Mouse (Mus musculus) heart, embryonic 10.5 days (tissue): ENCODE measurements around the gene Rgs6. TPM values are rescaled to one million over a fixed set of nuclear protein-coding genes. Genes with fewer than 3 reads are reported as not detected.
A peak's percentile ranks its signal among the peaks of the same experiment; 100 is the strongest.

ENCODE experiments used
- DNase-seq: peaks from one replicate; pipeline ENCODE4 v3.0.0-alpha.2; 2017; ENCODE audit warnings: low spot score
- H3K27ac ChIP-seq: fragments of 300-500 bp; sonication (generic); 2 replicates; pipeline ENCODE4 v1.5.1; 2016; ENCODE audit warnings: mild to moderate bottlenecking
- H3K27me3 ChIP-seq: fragments of 300-500 bp; sonication (generic); 2 replicates; pipeline ENCODE4 v1.6.1; 2016; ENCODE audit warnings: mild to moderate bottlenecking; ENCODE audit not compliant: poor library complexity, insufficient read depth, severe bottlenecking
- H3K36me3 ChIP-seq: fragments of 300-500 bp; sonication (generic); 2 replicates; pipeline ENCODE4 v1.6.1; 2016; ENCODE audit warnings: mild to moderate bottlenecking, moderate library complexity
- H3K4me1 ChIP-seq: fragments of 300-500 bp; sonication (generic); 2 replicates; pipeline ENCODE4 v1.6.1; 2016; ENCODE audit warnings: mild to moderate bottlenecking
- H3K4me3 ChIP-seq: fragments of 300-500 bp; sonication (generic); 2 replicates; pipeline ENCODE4 v1.5.1; 2016; ENCODE audit warnings: mild to moderate bottlenecking, moderate library complexity
- H3K9me3 ChIP-seq: fragments of 300-500 bp; sonication (generic); 2 replicates; pipeline ENCODE4 v1.6.1; 2016; ENCODE audit warnings: mild to moderate bottlenecking, moderate library complexity
- WGBS: fragments of 180-500 bp; shearing (Covaris S2); methylation state at CpG from one replicate; pipeline ENCODE4 v1.1.7; 2016; 5-methylcytosine and 5-hydroxymethylcytosine counted together
- polyA plus RNA-seq: library from polyadenylated mRNA; unstranded; fragments of >200 nt; fragmentation: Nextera tagmentation; extraction: Ambion mirVana; gene quantifications from 2 replicates; pipeline ENCODE4 v1.2.1, GENCODE M21; 2016

Gene Rgs6
- polyA plus RNA-seq, 1 experiment from 2014 or later = 8.3 TPM

GRCm38 (mm10) chr12:82781414-82781813 is 193.3 kb downstream of the Rgs6 start:
- Histone ChIP-seq H3K9me3 (no peaks in the 10 kb centered on the region), H3K4me1 (no peaks in the 10 kb centered on the region), H3K4me3 (no peak overlapping the region), H3K27me3 (no peaks in the 10 kb centered on the region), H3K27ac (no peak overlapping the region), H3K36me3 (no peaks in the 10 kb centered on the region)
- 83% methylated on average over 5 of the region's 5 CpGs for WGBS
- no peak for DNase-seq

GRCm38 (mm10) chr12:82792122-82792521 is 204.0 kb downstream of the Rgs6 start:
- Histone ChIP-seq H3K27ac (no peak overlapping the region), H3K9me3 (no peaks in the 10 kb centered on the region), H3K4me1 (no peaks in the 10 kb centered on the region), H3K4me3 (no peak overlapping the region), H3K27me3 (no peaks in the 10 kb centered on the region), H3K36me3 (no peaks in the 10 kb centered on the region)
- DNase-seq = no peak
- WGBS = 78% methylated on average over 3 of the region's 3 CpGs

GRCm38 (mm10) chr12:82799892-82800291 is 211.8 kb downstream of the Rgs6 start:
- H3K36me3 ChIP-seq = no peaks in the 10 kb centered on the region
- no peaks in the 10 kb centered on the region for H3K9me3 ChIP-seq
- WGBS = 77% methylated on average over 6 of the region's 6 CpGs
- H3K27me3 ChIP-seq = no peaks in the 10 kb centered on the region
- H3K4me3 ChIP-seq = no peak overlapping the region
- DNase-seq = no peak
- no peaks in the 10 kb centered on the region for H3K4me1 ChIP-seq
- H3K27ac ChIP-seq = no peak overlapping the region

GRCm38 (mm10) chr12:82801736-82802135 is 213.6 kb downstream of the Rgs6 start:
- no peaks in the 10 kb centered on the region for H3K27me3 ChIP-seq
- no peak overlapping the region for H3K27ac ChIP-seq
- no peaks in the 10 kb centered on the region for H3K36me3 ChIP-seq
- H3K9me3 ChIP-seq = no peaks in the 10 kb centered on the region
- H3K4me3 ChIP-seq = no peak overlapping the region
- DNase-seq = no peak
- WGBS = 86% methylated on average over 6 of the region's 6 CpGs
- H3K4me1 ChIP-seq = no peaks in the 10 kb centered on the region

GRCm38 (mm10) chr12:82802711-82803110 is 214.6 kb downstream of the Rgs6 start:
- Histone ChIP-seq H3K9me3 (no peaks in the 10 kb centered on the region), H3K27me3 (no peaks in the 10 kb centered on the region)
- 85% methylated on average over 5 of the region's 5 CpGs for WGBS

GRCm38 (mm10) chr12:82805167-82805566 is 217.1 kb downstream of the Rgs6 start:
- WGBS = 92% methylated on average over 4 of the region's 4 CpGs
- no peak for DNase-seq
- H3K4me3 ChIP-seq = no peak overlapping the region
- no peaks in the 10 kb centered on the region for H3K4me1 ChIP-seq
- no peaks in the 10 kb centered on the region for H3K9me3 ChIP-seq
- H3K27ac ChIP-seq = no peak overlapping the region
- H3K27me3 ChIP-seq = no peaks in the 10 kb centered on the region
- H3K36me3 ChIP-seq = no peaks in the 10 kb centered on the region

More at GRCm38 (mm10) chr12:82802711-82803110, 214.6 kb downstream of the Rgs6 start:
- H3K27ac ChIP-seq = no peak overlapping the region
- DNase-seq = no peak
- H3K4me3 ChIP-seq = no peak overlapping the region
- H3K4me1 ChIP-seq = no peaks in the 10 kb centered on the region
- no peaks in the 10 kb centered on the region for H3K36me3 ChIP-seq

GRCm38 (mm10) chr12:82810631-82811030 is 222.5 kb downstream of the Rgs6 start:
- H3K27me3 ChIP-seq = no peaks in the 10 kb centered on the region
- H3K4me3 ChIP-seq = no peak overlapping the region
- no peak overlapping the region for H3K27ac ChIP-seq
- 91% methylated on average over 3 of the region's 3 CpGs for WGBS
- no peaks in the 10 kb centered on the region for H3K36me3 ChIP-seq
- no peak for DNase-seq
- no peaks in the 10 kb centered on the region for H3K9me3 ChIP-seq
- H3K4me1 ChIP-seq = peaks cover 9% of the 10 kb centered on the region; the same call in 1 of the 2 replicates

GRCm38 (mm10) chr12:82815982-82816381 is 227.9 kb downstream of the Rgs6 start:
- H3K9me3 ChIP-seq = no peaks in the 10 kb centered on the region
- no peaks in the 10 kb centered on the region for H3K27me3 ChIP-seq
- 84% methylated on average over 2 of the region's 2 CpGs for WGBS
- peaks cover 7% of the 10 kb centered on the region; the same call in 1 of the 2 replicates for H3K4me1 ChIP-seq
- DNase-seq = no peak
- H3K27ac ChIP-seq = no peak overlapping the region
- H3K4me3 ChIP-seq = no peak overlapping the region
- no peaks in the 10 kb centered on the region for H3K36me3 ChIP-seq

- Histone ChIP-seq H3K4me3 (no peak overlapping the region), H3K4me1 (peaks cover 4% of the 10 kb centered on the region; the same call in 1 of the 2 replicates), H3K27ac (no peak overlapping the region), H3K36me3 (no peaks in the 10 kb centered on the region), H3K9me3 (no peaks in the 10 kb centered on the region), H3K27me3 (no peaks in the 10 kb centered on the region)
- 66% methylated on average over 6 of the region's 6 CpGs for WGBS
- no peak for DNase-seq
Measured at GRCm38 (mm10) chr12:82819328-82819727, 231.2 kb downstream of the Rgs6 start.

- no peak overlapping the region for H3K27ac ChIP-seq
- H3K4me3 ChIP-seq = no peak overlapping the region
- WGBS = 78% methylated on average over 6 of the region's 6 CpGs
- no peaks in the 10 kb centered on the region for H3K9me3 ChIP-seq
- no peaks in the 10 kb centered on the region for H3K36me3 ChIP-seq
- peaks cover 4% of the 10 kb centered on the region; the same call in 1 of the 2 replicates for H3K4me1 ChIP-seq
- no peak for DNase-seq
- H3K27me3 ChIP-seq = no peaks in the 10 kb centered on the region
Measured at GRCm38 (mm10) chr12:82819991-82820390, 231.9 kb downstream of the Rgs6 start.

GRCm38 (mm10) chr12:82822821-82823620 is 234.9 kb downstream of the Rgs6 start:
- H3K27ac ChIP-seq = no peak overlapping the region
- no peaks in the 10 kb centered on the region for H3K27me3 ChIP-seq
- 84% methylated on average over 3 of the region's 3 CpGs for WGBS
- H3K4me3 ChIP-seq = no peak overlapping the region
- DNase-seq = no peak
- no peaks in the 10 kb centered on the region for H3K36me3 ChIP-seq
- peaks cover 4% of the 10 kb centered on the region; the same call in 1 of the 2 replicates for H3K4me1 ChIP-seq
- H3K9me3 ChIP-seq = no peaks in the 10 kb centered on the region

GRCm38 (mm10) chr12:82830333-82830732 is 242.2 kb downstream of the Rgs6 start:
- Histone ChIP-seq H3K27ac (peak overlapping the region; percentile 30; the same call in 1 of the 2 replicates), H3K9me3 (no peaks in the 10 kb centered on the region), H3K4me1 (no peaks in the 10 kb centered on the region), H3K36me3 (no peaks in the 10 kb centered on the region), H3K4me3 (no peak overlapping the region), H3K27me3 (no peaks in the 10 kb centered on the region)
- no peak for DNase-seq
- 79% methylated on average over 8 of the region's 8 CpGs for WGBS

- H3K9me3 ChIP-seq = 0 out of 2 replicates have a peak, but pooled peaks cover 5% of the 10 kb centered on the region
- DNase-seq = peak; percentile 79
- peaks cover 4% of the 10 kb centered on the region for H3K36me3 ChIP-seq
- no peaks in the 10 kb centered on the region for H3K27me3 ChIP-seq
- WGBS = 50% methylated on average over 1 of the region's 1 CpGs
- peaks cover 18% of the 10 kb centered on the region; the same call in 1 of the 2 replicates for H3K4me1 ChIP-seq
- H3K27ac ChIP-seq = peak overlapping the region; percentile 56; the same call in 1 of the 2 replicates
- H3K4me3 ChIP-seq = no peak overlapping the region
Measured at GRCm38 (mm10) chr12:82838544-82838943, 250.5 kb downstream of the Rgs6 start.
